Mouse (Mus musculus): ENCODE data around the gene Gm32687.
A peak's percentile ranks its signal among the peaks of the same experiment; 100 is the strongest.
"Not testable (repeated sequence)": the region's sequence is repeated elsewhere in the genome, so short reads cannot be mapped to it uniquely, and the experiment has no call there.

Gene Gm32687

DNA sequence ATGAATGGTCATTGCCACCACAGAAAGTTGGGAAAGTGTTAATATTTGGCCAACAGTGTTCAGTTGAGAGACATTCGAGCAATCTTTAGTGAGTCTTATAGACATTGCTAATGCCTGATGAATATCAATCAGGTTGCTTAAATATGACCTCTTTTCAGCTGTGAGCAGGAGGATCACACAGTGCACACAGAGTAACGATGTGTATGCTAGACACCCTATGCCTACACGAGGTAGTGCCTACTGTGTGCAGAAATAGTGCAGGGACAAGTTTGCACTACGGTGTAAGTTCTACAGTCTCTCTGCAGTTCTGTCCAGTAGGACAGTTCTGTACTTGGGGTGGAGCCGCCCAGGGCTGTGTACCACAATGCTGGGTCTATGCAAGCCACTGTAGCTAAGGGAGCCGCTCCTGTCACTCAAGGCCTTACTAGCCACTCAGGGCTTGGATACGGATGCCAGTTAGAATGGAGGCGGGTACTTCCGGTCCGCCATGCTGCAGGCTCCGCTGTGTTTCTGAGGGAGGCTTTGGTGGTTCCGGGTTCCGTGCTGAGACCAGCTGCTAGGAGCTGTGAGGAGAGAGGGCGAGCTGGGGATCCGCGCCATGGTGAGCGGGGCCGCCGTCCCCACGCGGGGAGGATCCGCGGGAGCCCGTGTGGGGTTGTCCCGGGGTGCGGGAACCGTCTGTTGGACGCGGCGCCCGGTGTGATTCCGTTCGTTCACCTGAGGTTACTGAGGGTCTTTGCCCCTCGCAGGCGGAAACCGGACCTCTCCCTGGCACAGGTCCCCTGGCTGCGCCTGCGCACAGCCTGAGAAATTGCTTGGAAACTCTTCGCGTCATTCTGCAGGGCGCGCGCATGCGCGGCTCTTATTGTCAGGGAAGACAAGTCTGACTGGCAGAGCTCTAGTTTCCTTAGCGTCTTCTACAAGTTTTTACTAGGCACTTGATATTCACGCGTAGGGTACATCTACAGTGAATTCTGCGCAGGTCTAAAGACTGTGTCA is at the start of gene Gm32687:
Gm32687 (plus strand) TSS at position 526 of the 999 bp plus-strand sequence.
- DNase-seq (ENCODE audit: low spot score in 2 of 2): peak in 1 of 2 experiments; percentile 1

DNA sequence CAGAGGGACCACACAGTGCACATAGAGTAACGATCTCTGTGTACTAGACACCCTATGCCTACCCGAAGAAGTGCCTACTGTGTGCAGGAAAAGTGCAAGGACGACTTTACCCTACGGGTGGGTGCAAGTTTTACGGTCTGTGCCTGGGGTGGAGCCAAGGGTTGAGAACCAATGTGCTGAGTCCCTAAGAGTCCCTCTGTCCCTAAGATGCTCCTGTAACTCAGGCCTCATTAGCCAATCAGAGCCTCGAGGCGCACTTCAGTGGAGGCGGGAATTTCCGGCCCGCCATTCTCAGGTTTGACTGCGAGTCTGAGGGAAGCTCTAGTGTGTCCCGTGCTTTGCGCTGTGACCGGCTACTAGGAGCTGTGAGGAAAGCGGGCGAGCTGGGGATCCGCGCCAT is 17.5 kb upstream of the Gm32687 start:
- not testable (repeated sequence) for DNase-seq (ENCODE audit: low spot score in 2 of 2)

DNA sequence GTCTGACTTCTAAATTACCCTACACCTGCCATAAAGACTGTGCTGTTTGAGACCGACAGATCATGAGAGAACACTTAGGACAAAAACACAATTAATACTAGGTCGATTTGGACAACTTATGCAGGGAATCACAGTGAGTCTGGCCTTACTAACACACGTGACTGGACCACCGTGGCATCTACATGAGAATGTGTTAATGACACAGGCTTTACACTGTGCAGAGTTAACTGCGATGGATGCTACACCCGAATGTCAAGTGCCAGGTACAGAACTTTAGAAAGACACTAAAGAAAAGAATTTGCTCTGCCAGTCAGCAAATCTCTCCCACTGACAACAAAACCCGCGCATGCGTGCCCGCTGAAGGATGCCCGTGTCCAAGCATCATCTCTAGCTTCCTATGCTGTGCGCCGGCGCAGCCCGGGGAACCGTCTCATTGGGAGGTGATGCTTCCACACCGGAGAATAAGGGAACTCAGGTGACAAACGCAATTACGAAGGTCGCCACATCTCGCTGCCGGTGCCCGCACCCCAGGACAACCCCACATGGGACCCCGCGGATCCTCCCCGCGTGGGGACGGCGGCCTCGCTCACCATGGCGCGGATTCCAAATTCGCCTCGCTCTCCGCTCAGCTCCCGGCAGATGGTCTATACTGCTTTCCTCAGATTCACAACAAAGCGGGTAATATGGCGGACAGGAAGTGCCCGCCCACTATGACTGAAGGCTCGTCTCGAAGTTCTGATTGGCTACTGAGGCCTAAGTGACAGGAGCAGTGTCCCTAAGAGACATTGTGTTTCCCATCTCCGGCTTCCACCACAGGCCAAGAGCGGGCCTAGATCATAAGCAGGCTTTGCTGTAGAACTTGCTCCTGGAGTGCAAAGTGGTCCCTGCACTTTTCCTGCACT is 66.4 kb downstream of the Gm32687 start, which contains the start of gene Zfp781:
Zfp781 (minus strand) TSS at position 639 of the 902 bp plus-strand sequence.
- not testable (repeated sequence) for DNase-seq (ENCODE audit: low spot score in 2 of 2)
